Mouse (Mus musculus) CH12.LX (cell line): ENCODE data around the gene Abi3bp.

Experiments
- CTCF ChIP-seq, 2 experiments: IDR thresholded peaks in 1 of 2; conservative IDR thresholded peaks in 1 of 2; 2 replicates each; pipeline ENCODE4 v1.5.1; 2011 to 2012; ENCODE audit warnings: low read depth in 2 of 2, low read length in 2 of 2, improper control_type of control experiment in 1 of 2, inconsistent platforms in 1 of 2, mild to moderate bottlenecking in 1 of 2, moderate library complexity in 1 of 2
- EP300 ChIP-seq: IDR thresholded peaks from 2 replicates; pipeline ENCODE4 v1.6.1; 2011; ENCODE audit warnings: low read length, improper control_type of control experiment
- ETS1 ChIP-seq: conservative IDR thresholded peaks from 2 replicates; pipeline ENCODE4 v1.6.1; 2012; ENCODE audit warnings: low read depth, mild to moderate bottlenecking, inconsistent platforms, low read length, improper control_type of control experiment, moderate library complexity
- HCFC1 ChIP-seq: IDR thresholded peaks from 2 replicates; pipeline ENCODE4 v1.6.1; 2012; ENCODE audit warnings: low read depth, mild to moderate bottlenecking, inconsistent platforms, low read length, improper control_type of control experiment
- IRF4 ChIP-seq: IDR thresholded peaks from 2 replicates; pipeline ENCODE4 v1.6.1; 2014; ENCODE audit warnings: low read depth, mild to moderate bottlenecking, inconsistent platforms, low read length, improper control_type of control experiment
- MAFK ChIP-seq: IDR thresholded peaks from 2 replicates; pipeline ENCODE4 v1.6.1; 2011; ENCODE audit warnings: low read length, improper control_type of control experiment; ENCODE audit not compliant: insufficient replicate concordance
- MEF2A ChIP-seq: IDR thresholded peaks from 2 replicates; pipeline ENCODE4 v1.6.1; 2014; ENCODE audit warnings: low read depth, mild to moderate bottlenecking, inconsistent platforms, low read length, improper control_type of control experiment, borderline replicate concordance
- POLR2A ChIP-seq: IDR thresholded peaks from 2 replicates; pipeline ENCODE4 v1.6.1; 2011; ENCODE audit warnings: low read depth, mild to moderate bottlenecking, improper control_type of control experiment, low read length
- RAD21 ChIP-seq: IDR thresholded peaks from 2 replicates; pipeline ENCODE4 v1.6.1; 2011; ENCODE audit warnings: low read depth, mild to moderate bottlenecking, low read length, improper control_type of control experiment, moderate library complexity
- TCF12 ChIP-seq: IDR thresholded peaks from 2 replicates; pipeline ENCODE4 v1.6.1; 2014; ENCODE audit warnings: low read depth, mild to moderate bottlenecking, inconsistent platforms, low read length, improper control_type of control experiment
- USF1 ChIP-seq: IDR thresholded peaks from 2 replicates; pipeline ENCODE4 v1.6.1; 2014; ENCODE audit warnings: low read depth, mild to moderate bottlenecking, inconsistent platforms, low read length, improper control_type of control experiment
- ZMIZ1 ChIP-seq: IDR thresholded peaks from 2 replicates; pipeline ENCODE4 v1.6.1; 2012; ENCODE audit warnings: low read depth, mild to moderate bottlenecking, inconsistent platforms, low read length, improper control_type of control experiment

- TF ChIP-seq CTCF (conservative IDR thresholded peaks at IDR 0.05 in 1 of 2, IDR thresholded peaks at IDR 0.05 in 1 of 2; ENCODE audit: low read depth in 2 of 2, low read length in 2 of 2) = no peak
- no peak for TF ChIP-seq ETS1
- TF ChIP-seq MAFK = no peak
- no peak for TF ChIP-seq RAD21
- no peak for TF ChIP-seq IRF4
- no peak for TF ChIP-seq ZMIZ1
- TF ChIP-seq POLR2A = no peak
- no peak for TF ChIP-seq EP300
- no peak for TF ChIP-seq TCF12
- TF ChIP-seq HCFC1 = no peak
- no peak for TF ChIP-seq MEF2A
- no peak for TF ChIP-seq USF1
Measured at GRCm38 (mm10) chr16:56435293-56436185, 42.1 kb upstream of the Abi3bp start.
